Mouse (Mus musculus): ENCODE results near the gene Tex30.

DNA sequence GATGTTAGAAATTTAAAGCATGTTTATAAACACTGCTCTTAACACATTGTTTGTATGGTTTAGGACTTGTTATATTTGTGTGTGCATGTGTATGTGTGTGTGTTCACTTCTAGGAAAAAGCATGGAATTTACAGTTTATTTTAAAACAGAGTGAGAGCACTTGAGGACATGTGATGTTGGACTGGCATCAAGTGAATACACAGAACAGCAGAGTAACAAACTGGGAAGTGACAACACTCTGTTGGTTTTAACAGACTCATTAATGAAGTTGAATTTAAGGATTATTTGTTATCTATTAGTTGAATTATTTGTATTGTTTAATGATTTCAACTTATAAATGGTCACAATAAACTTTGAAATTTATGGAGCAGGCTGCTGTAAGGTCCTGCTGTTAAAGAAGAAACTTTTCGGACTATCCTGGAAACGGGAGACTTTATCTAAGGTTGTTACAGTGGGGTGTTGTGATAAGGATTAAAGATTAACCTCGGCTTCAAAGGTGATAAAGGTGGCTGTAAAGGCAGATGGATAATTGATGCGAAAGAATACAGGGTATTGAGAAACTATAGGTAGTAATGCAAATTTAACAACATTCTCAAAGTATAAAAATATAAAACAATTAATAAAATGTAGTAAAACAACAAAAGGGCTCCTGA is 27.8 kb upstream of the Tex30 start:
- no peak for TF ChIP-seq CTCF (IDR thresholded peaks at IDR 0.05; ENCODE audit: extremely low read depth, insufficient read length, insufficient replicate concordance, low read depth, low read length)
- TF ChIP-seq POLR2A (IDR thresholded peaks at IDR 0.05; ENCODE audit: low read depth, low read length): no peak

Data from small intestine, adult 2 months (tissue).